Mouse (Mus musculus) lung, postnatal 0 days (tissue): Measurements from ENCODE around the gene Card10. TPM values are rescaled to one million over a fixed set of nuclear protein-coding genes. Genes with fewer than 3 reads are reported as not detected.
A peak's percentile ranks its signal among the peaks of the same experiment; 100 is the strongest.

Experiments used
- ATAC-seq: fragments of 200-750 bp; cut with Nextera tagmentation; 2 replicates; pipeline ENCODE4 v1.8.0; 2017; ENCODE audit warnings: moderate library complexity
- DNase-seq: peaks from one replicate; pipeline ENCODE4 v3.0.0-alpha.2; 2016; ENCODE audit warnings: low spot score
- H3K27ac ChIP-seq: fragments of 300-500 bp; sonication (generic); 2 replicates; pipeline ENCODE4 v1.5.1; 2014; ENCODE audit warnings: antibody characterized with exemption, mild to moderate bottlenecking, low read length, mixed read lengths
- H3K27me3 ChIP-seq: fragments of 300-500 bp; sonication (generic); replicated peaks from 2 replicates; pipeline ENCODE4 v1.6.1; 2014; ENCODE audit warnings: low read length, mixed read lengths; ENCODE audit not compliant: insufficient read depth
- H3K36me3 ChIP-seq: fragments of 300-500 bp; sonication (generic); 2 replicates; pipeline ENCODE4 v1.6.1; 2014; ENCODE audit warnings: low read length, mixed read lengths; ENCODE audit not compliant: insufficient read depth
- H3K4me1 ChIP-seq: fragments of 300-500 bp; sonication (generic); 2 replicates; pipeline ENCODE4 v1.6.1; 2014; ENCODE audit warnings: antibody characterized with exemption, low read depth, low read length, mixed read lengths; ENCODE audit not compliant: insufficient read depth
- H3K4me2 ChIP-seq: fragments of 300-500 bp; sonication (generic); replicated peaks from 2 replicates; pipeline ENCODE4 v1.6.1; 2014; ENCODE audit warnings: low read depth, mild to moderate bottlenecking, low read length, moderate library complexity, mixed read lengths
- H3K4me3 ChIP-seq: fragments of 300-500 bp; sonication (generic); 2 replicates; pipeline ENCODE4 v1.5.1; 2014; ENCODE audit warnings: low read depth, low read length
- H3K9ac ChIP-seq: fragments of 300-500 bp; sonication (generic); replicated peaks from 2 replicates; pipeline ENCODE4 v1.6.1; 2014; ENCODE audit warnings: low read depth, mild to moderate bottlenecking
- H3K9me3 ChIP-seq: fragments of 300-500 bp; sonication (generic); 2 replicates; pipeline ENCODE4 v1.6.1; 2016; ENCODE audit warnings: low read length, mixed read lengths
- CTCF ChIP-seq: IDR thresholded peaks from 2 replicates; pipeline ENCODE4 v1.5.1; 2016; ENCODE audit warnings: antibody characterized with exemption, mild to moderate bottlenecking
- EP300 ChIP-seq: IDR thresholded peaks from 2 replicates; pipeline ENCODE4 v1.6.1; 2016; ENCODE audit warnings: antibody characterized with exemption, mild to moderate bottlenecking, control low read depth
- WGBS: fragments of 180-500 bp; shearing (Covaris S2); extraction: QIAGEN DNeasy Blood & Tissue Kit; methylation state at CpG from one replicate; pipeline ENCODE4 v1.1.7; 2014; 5-methylcytosine and 5-hydroxymethylcytosine counted together
- polyA plus RNA-seq: library from polyadenylated mRNA; unstranded; fragments of >200 nt; fragmentation: Nextera tagmentation; extraction: Ambion mirVana; gene quantifications from 2 replicates; pipeline ENCODE4 v1.2.1, GENCODE M21; 2015

Gene Card10
- polyA plus RNA-seq, 1 experiment from 2014 or later: 7.5 TPM

GRCm38 (mm10) chr15:78834233-78835005, 31.6 kb upstream of the Card10 start:
- Histone ChIP-seq H3K4me1 (peaks cover 26% of the 10 kb centered on the region), H3K36me3 (no peaks in the 10 kb centered on the region), H3K9ac (no peak overlapping the region), H3K4me3 (no peak overlapping the region), H3K4me2 (0 out of 2 replicates have a peak overlapping the region, but pooled peaks have one; percentile 1), H3K27me3 (no peaks in the 10 kb centered on the region), H3K9me3 (no peaks in the 10 kb centered on the region), H3K27ac (peak overlapping the region; percentile 96)
- WGBS: 14% methylated on average over 10 of the region's 10 CpGs
- ATAC-seq: peak; percentile 13
- DNase-seq: peak; percentile 82
- no peak; the same call in 1 of the 2 replicates for TF ChIP-seq EP300
- peak; percentile 29; the same call in 1 of the 2 replicates for TF ChIP-seq CTCF

GRCm38 (mm10) chr15:78833582-78833981, 30.7 kb upstream of the Card10 start:
- no peak for TF ChIP-seq EP300
- no peak for TF ChIP-seq CTCF
- H3K9ac ChIP-seq: no peak overlapping the region
- WGBS: 94% methylated on average over 3 of the region's 3 CpGs
- no peak overlapping the region for H3K4me3 ChIP-seq
- no peaks in the 10 kb centered on the region for H3K36me3 ChIP-seq
- peak overlapping the region; percentile 96 for H3K27ac ChIP-seq
- H3K27me3 ChIP-seq: no peaks in the 10 kb centered on the region
- H3K4me1 ChIP-seq: peaks cover 26% of the 10 kb centered on the region
- ATAC-seq (no peak), DNase-seq (no peak)
- no peaks in the 10 kb centered on the region for H3K9me3 ChIP-seq
- no peak overlapping the region for H3K4me2 ChIP-seq

GRCm38 (mm10) chr15:78832701-78833123, 29.9 kb upstream of the Card10 start:
- DNase-seq (peak; percentile 90), ATAC-seq (peak; percentile 67)
- 14% methylated on average over 14 of the region's 14 CpGs for WGBS
- TF ChIP-seq EP300: no peak; the same call in none of the 2 replicates
- TF ChIP-seq CTCF: peak; percentile 25; the same call in 1 of the 2 replicates
- Histone ChIP-seq H3K27ac (peak overlapping the region; percentile 96), H3K4me1 (peaks cover 26% of the 10 kb centered on the region), H3K9me3 (no peaks in the 10 kb centered on the region), H3K9ac (no peak overlapping the region), H3K36me3 (no peaks in the 10 kb centered on the region), H3K4me2 (peak overlapping the region; percentile 44), H3K4me3 (0 out of 2 replicates have a peak overlapping the region, but pooled peaks have one; percentile 10), H3K27me3 (no peaks in the 10 kb centered on the region)

- peak overlapping the region; percentile 96 for H3K27ac ChIP-seq
- no peak overlapping the region for H3K9ac ChIP-seq
- H3K27me3 ChIP-seq: no peaks in the 10 kb centered on the region
- peak overlapping the region; percentile 10; the same call in 1 of the 2 replicates for H3K4me3 ChIP-seq
- peaks cover 26% of the 10 kb centered on the region for H3K4me1 ChIP-seq
- H3K4me2 ChIP-seq: peak overlapping the region; percentile 44
- DNase-seq (peak; percentile 91), ATAC-seq (peak; percentile 70)
- no peak for TF ChIP-seq CTCF
- peak; percentile 73 for TF ChIP-seq EP300
- WGBS: 31% methylated on average over 18 of the region's 19 CpGs
- no peaks in the 10 kb centered on the region for H3K9me3 ChIP-seq
- no peaks in the 10 kb centered on the region for H3K36me3 ChIP-seq
Measured at GRCm38 (mm10) chr15:78831720-78832657, 29.1 kb upstream of the Card10 start.

GRCm38 (mm10) chr15:78830742-78831719, 28.2 kb upstream of the Card10 start:
- WGBS: 51% methylated on average over 10 of the region's 10 CpGs
- peak overlapping the region; percentile 44; the same call in 1 of the 2 replicates for H3K4me2 ChIP-seq
- H3K4me1 ChIP-seq: peaks cover 26% of the 10 kb centered on the region
- H3K9ac ChIP-seq: no peak overlapping the region
- DNase-seq: no peak
- H3K4me3 ChIP-seq: no peak overlapping the region
- peak overlapping the region; percentile 96 for H3K27ac ChIP-seq
- TF ChIP-seq EP300 (no peak), CTCF (no peak; the same call in 1 of the 2 replicates)
- ATAC-seq: no peak
- H3K9me3 ChIP-seq: no peaks in the 10 kb centered on the region
- H3K36me3 ChIP-seq: no peaks in the 10 kb centered on the region
- H3K27me3 ChIP-seq: no peaks in the 10 kb centered on the region
